Mouse (Mus musculus) activated CD4-positive, CD25-positive, alpha-beta regulatory T cell, adult 4 months (primary cell): ENCODE measurements around the gene Cpsf6. TPM values are rescaled to one million over a fixed set of nuclear protein-coding genes. Genes with fewer than 3 reads are reported as not detected.

Source experiments
- ATAC-seq: one replicate; pipeline ENCODE4 v1.8.0; 2017
- polyA plus RNA-seq, 2 experiments: library from polyadenylated mRNA; unstranded; fragments of 100-300 nt; shearing (Covaris generic); gene quantifications; one replicate each; pipeline ENCODE4 v1.2.1; 2017

The Cpsf6 gene
- polyA plus RNA-seq, 2 experiments from 2014 or later, result 109 to 110 TPM

- ATAC-seq, result no peak
Observed at GRCm38 (mm10) chr10:117323782-117324181, 56.0 kb downstream of the Cpsf6 start.

DNA sequence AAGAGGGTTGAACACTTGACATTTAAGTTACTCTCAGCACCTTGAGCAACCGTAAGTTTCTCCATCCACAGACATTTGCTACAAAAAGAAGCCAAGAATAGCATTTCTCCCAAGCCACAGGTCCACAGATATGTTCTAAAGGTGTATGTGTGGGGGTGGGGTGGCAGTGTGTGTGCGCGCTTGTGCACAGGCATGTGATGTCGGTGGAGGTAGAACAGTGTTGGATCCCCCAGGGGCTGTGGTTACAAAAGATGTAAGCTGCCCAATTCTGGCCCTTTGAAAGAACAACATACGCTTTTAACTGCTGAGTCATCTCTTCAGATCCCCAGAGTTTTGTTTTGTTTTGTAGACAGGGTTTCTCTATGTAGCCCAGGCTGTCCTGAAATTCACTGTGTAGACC lies 57.2 kb downstream of the Cpsf6 start:
- no peak for ATAC-seq

DNA sequence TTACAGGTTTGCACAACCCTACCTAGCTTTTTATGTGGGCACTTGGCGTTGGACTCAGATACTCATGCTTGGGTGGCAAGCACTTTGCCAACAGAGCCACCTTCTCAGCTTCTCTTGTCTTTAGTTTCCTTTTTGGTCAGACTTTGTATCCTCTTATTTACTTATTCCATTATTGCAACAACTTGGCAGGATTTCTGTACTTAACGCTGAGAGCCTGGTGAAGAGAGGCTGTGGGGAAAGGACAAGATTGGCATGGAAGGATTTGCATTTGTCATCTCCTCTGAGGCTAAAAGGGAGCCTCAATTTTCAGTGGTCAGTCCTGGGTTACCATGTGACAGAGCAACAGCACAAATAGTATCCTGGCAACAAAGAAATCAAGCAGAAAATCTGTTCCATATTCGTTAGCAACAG lies 59.2 kb downstream of the Cpsf6 start:
- no peak for ATAC-seq

GRCm38 (mm10) chr10:117316391-117316790 lies 63.4 kb downstream of the Cpsf6 start:
- ATAC-seq, result no peak

GRCm38 (mm10) chr10:117313133-117313532 lies 66.7 kb downstream of the Cpsf6 start:
- ATAC-seq, result no peak

- ATAC-seq, result no peak
Observed at GRCm38 (mm10) chr10:117312168-117312567, 67.6 kb downstream of the Cpsf6 start.

DNA sequence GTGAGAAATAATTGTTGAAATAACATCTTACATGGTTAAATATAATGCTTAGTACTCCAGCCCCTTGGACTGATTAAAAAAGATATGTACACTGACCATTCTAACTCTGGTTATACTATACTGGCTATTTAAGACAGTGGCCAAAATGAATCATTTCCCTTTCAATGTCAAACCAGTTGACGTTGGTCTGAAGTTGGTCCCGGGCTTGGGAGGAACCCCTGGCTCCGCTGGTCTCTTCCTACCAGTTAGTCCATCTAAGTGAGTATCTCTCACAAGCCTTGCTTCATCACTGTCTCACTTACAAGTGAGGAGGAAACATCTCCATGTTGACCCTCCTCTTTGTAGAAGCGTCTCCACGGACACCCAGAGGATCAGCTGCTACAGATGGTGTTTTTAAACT lies 75.4 kb downstream of the Cpsf6 start:
- no peak for ATAC-seq

DNA sequence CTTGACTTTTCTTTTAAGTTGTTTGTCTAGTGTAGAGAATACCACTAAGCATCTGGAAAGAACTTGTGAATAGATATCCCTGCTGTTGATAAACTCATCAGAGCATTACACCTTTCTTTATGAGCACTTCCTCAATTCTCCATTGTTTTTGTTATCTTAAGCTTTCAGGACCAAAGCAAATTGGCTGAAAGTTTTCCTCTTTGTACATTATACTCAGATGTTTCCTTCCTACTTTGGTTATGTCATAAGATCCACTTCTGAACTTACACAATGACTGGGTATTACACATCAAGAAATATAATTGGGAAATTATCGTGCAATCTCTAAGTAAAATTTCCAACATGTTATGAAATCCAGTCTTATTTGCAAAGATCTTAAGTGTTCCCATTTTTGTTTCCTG lies 78.1 kb downstream of the Cpsf6 start:
- ATAC-seq, result no peak

DNA sequence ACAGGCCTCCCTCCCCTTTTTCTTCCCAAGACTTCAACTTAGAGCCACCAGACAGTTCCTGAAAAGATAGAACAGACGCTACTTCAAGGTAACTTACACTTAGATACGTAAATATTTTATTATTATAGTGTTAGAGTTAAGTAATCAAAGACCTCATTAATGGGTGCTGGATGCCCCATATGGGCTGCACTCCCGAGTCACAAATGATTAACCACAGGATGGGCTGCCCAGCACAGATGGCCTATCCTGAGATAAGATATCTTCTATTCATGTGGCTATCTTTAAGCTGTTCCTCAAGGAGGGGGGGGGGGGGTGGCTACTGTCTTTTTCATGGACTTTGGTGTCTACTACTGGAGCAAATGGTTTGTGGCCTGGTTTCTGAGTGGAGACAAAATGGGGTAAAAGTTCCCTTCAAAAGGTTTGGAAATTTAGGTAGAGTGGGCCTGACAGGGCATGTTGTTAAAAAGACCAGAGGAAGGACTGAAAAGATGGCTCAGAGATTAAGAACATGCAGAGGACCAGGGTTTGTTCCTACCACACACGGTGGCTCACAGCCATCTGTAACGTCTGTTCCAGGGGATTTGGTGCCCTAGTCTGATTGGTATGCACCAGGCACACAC lies 79.8 kb downstream of the Cpsf6 start:
- ATAC-seq, result no peak

- ATAC-seq, result no peak
Observed at GRCm38 (mm10) chr10:117299106-117299505, 80.7 kb downstream of the Cpsf6 start.

GRCm38 (mm10) chr10:117298336-117298735 lies 81.5 kb downstream of the Cpsf6 start:
- ATAC-seq, result no peak

Other genes starting within 250 kb of the Cpsf6 start
- 10 to 100 TPM in 1 of 2 experiments, 1 to 10 TPM in 1; 9.9 to 10.1 TPM for gene Frs2, start 231.5 kb downstream of the Cpsf6 start, polyA plus RNA-seq
- 10 to 100 TPM; 27.8 to 31.0 TPM for gene Yeats4, start 155.5 kb downstream of the Cpsf6 start, polyA plus RNA-seq
- under 1 TPM in 1 of 2 experiments, not detected in 1; 0.38 TPM for gene 9530003J23Rik, start 141.3 kb downstream of the Cpsf6 start, polyA plus RNA-seq
- gene Lyz2, start 97.7 kb downstream of the Cpsf6 start, polyA plus RNA-seq, result 10 to 100 TPM in 1 of 2 experiments, under 1 TPM in 1; 0.81 to 22.5 TPM
- gene Lyz1, start 87.1 kb downstream of the Cpsf6 start, polyA plus RNA-seq, result 1 to 10 TPM in 1 of 2 experiments, under 1 TPM in 1; 0.46 to 1.8 TPM
- 10 to 100 TPM; 19.3 to 23.3 TPM for gene Cpm, start 249.5 kb upstream of the Cpsf6 start, polyA plus RNA-seq